Mouse (Mus musculus): ENCODE results near the gene Asb6. TPM values are rescaled to one million over a fixed set of nuclear protein-coding genes. Genes with fewer than 3 reads are reported as not detected.

Asb6 gene
- total and polyA plus RNA-seq, 3 experiments = 21.9 to 30.0 (median 23.7) TPM

DNA sequence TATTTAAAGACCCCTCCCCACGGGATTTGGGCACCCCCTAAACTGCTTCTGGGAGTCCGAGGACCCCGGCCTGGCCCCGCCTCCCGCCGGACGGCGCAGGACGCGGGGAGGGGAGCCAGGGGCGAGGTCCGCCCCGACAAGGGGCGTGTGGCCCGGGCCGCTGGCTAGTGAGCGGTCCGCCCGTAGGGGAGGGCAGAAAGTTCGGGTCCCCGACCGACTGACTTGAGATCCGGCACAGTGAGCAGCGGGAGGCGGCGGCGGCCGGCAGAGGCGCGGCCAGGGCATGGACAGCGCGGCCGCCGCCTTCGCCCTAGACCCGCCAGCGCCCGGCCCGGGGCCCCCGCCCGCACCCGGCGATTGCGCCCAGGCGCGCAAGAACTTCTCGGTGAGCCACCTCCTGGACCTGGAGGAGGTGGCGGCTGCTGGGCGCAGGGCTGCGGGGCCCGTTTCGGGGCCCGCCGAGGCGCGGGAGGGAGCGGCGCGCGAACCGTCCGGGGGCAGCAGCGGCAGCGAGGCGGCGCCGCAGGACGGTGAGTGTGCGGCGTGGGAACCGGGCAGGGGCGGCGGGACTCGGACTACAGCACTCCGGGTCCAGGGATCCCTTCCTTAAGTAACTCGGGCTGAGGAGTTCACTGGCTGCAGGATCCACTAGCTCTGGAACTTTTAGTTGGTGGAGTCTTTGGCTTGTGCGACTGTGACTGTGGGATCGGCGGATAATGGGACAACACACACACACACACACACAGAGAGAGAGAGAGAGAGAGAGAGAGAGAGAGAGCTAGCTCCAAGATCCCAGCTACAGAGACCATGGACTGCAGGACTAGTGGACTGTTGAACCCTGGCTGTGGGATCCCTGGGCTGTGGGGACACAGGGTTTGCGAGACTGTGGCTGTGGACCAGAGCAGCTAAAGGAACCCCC is 15.3 kb upstream of the Asb6 start:
- dilution Hi-C loops (cut with MboI; ENCODE audit: extremely low pct_ligation_motif_present, extremely low pct_unique_long_range_greater_than_20kb, low sequenced_read_pairs) = no loop called here
- no peak overlapping the region for H3K9ac ChIP-seq (ENCODE audit: insufficient read depth, low read depth)
- no peak overlapping the region for H3K4me3 ChIP-seq (replicated peaks in 1 of 3; ENCODE audit: low read depth in 2 of 3, low read length in 2 of 3, poor library complexity in 1 of 3)

DNA sequence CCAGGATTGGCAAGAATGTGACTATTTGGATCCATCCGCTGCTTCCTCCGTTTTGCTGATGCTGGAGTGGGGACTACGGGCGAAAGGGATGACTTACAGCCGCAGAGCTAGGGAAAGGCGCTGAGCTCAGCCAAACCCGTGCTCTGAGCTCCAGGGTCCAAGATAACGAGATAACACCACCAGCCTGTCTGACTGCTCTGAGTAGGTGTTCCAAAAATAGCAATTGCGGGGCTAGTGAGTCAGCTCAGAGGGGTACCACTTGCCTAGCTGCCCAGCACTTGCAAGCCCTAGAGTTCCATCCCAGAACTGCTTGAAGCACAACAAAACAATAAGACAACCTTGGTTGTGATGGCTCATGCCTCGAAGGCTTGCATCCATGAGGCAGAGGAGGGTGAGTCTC is 12.5 kb upstream of the Asb6 start:
- Histone ChIP-seq H3K27ac (ENCODE audit: insufficient read depth, low read depth) (no peak overlapping the region), H3K36me3 (replicated peaks in 1 of 2; ENCODE audit: control insufficient read depth in 1 of 2, insufficient read depth in 1 of 2, low read length in 1 of 2) (no peaks in the 10 kb centered on the region), H3K9ac (ENCODE audit: insufficient read depth, low read depth) (no peak overlapping the region), H3K9me3 (replicated peaks; ENCODE audit: low read length) (no peaks in the 10 kb centered on the region), H3K79me2 (replicated peaks; ENCODE audit: control insufficient read depth, extremely low read depth, insufficient read depth, poor library complexity, severe bottlenecking) (no peaks in the 10 kb centered on the region), H3K4me3 (replicated peaks in 1 of 3; ENCODE audit: low read depth in 2 of 3, low read length in 2 of 3, poor library complexity in 1 of 3) (no peak overlapping the region), H3K4me2 (ENCODE audit: insufficient read depth, low read depth, poor library complexity, severe bottlenecking) (no peak overlapping the region), H3K27me3 (replicated peaks) (peaks cover 80% of the 10 kb centered on the region), H3K4me1 (ENCODE audit: control insufficient read depth in 1 of 2, insufficient read depth in 2 of 2) (no peaks in the 10 kb centered on the region)
- dilution Hi-C loops (cut with MboI; ENCODE audit: extremely low pct_ligation_motif_present, extremely low pct_unique_long_range_greater_than_20kb, low sequenced_read_pairs) (no loop called here), in situ Hi-C loops (cut with MboI; ENCODE audit: low pct_ligation_motif_present, low pct_unique_long_range_greater_than_20kb, low sequenced_read_pairs) (no loop called here)
- TF ChIP-seq SMC3 (IDR thresholded peaks at IDR 0.05; ENCODE audit: low read depth, low read length) = no peak
- no peak for TF ChIP-seq BHLHE40 (IDR thresholded peaks at IDR 0.05; ENCODE audit: low read depth, low read length)
- no peak for TF ChIP-seq NELFE (IDR thresholded peaks at IDR 0.05; ENCODE audit: low read depth, low read length)
- TF ChIP-seq USF2 (conservative IDR thresholded peaks at IDR 0.05; ENCODE audit: low read depth, low read length) = no peak
- TF ChIP-seq RCOR1 (conservative IDR thresholded peaks at IDR 0.05; ENCODE audit: low read depth, low read length) = no peak
- TF ChIP-seq ETS1 (conservative IDR thresholded peaks at IDR 0.05; ENCODE audit: low read depth, low read length) = no peak
- no peak for TF ChIP-seq POLR2AphosphoS2 (IDR thresholded peaks at IDR 0.05; ENCODE audit: low read depth, low read length)
- TF ChIP-seq RAD21 (IDR thresholded peaks at IDR 0.05; ENCODE audit: low read depth, low read length) = no peak
- no peak for TF ChIP-seq MYC (IDR thresholded peaks at IDR 0.05; ENCODE audit: low read depth, low read length)
- TF ChIP-seq ZC3H11A (IDR thresholded peaks at IDR 0.05; ENCODE audit: low read depth, low read length) = no peak
- no peak for TF ChIP-seq MAZ (IDR thresholded peaks at IDR 0.05; ENCODE audit: low read depth, low read length)
- no peak for TF ChIP-seq NRF1 (IDR thresholded peaks at IDR 0.05; ENCODE audit: low read depth, low read length)
- no peak for TF ChIP-seq PAX5 (IDR thresholded peaks at IDR 0.05; ENCODE audit: low read length)
- TF ChIP-seq JUND (conservative IDR thresholded peaks at IDR 0.05; ENCODE audit: low read depth, low read length) = no peak
- no peak for DNase-seq (ENCODE audit: extremely low read depth)

More for the DNA sequence above, 15.3 kb upstream of the Asb6 start:
- in situ Hi-C loops (cut with MboI; ENCODE audit: low pct_ligation_motif_present, low pct_unique_long_range_greater_than_20kb, low sequenced_read_pairs) = no loop called here
- Histone ChIP-seq H3K27me3 (replicated peaks) (peaks cover 82% of the 10 kb centered on the region), H3K27ac (ENCODE audit: insufficient read depth, low read depth) (no peak overlapping the region), H3K4me1 (ENCODE audit: control insufficient read depth in 1 of 2, insufficient read depth in 2 of 2) (no peaks in the 10 kb centered on the region), H3K36me3 (replicated peaks in 1 of 2; ENCODE audit: control insufficient read depth in 1 of 2, insufficient read depth in 1 of 2, low read length in 1 of 2) (no peaks in the 10 kb centered on the region), H3K9me3 (replicated peaks; ENCODE audit: low read length) (no peaks in the 10 kb centered on the region), H3K79me2 (replicated peaks; ENCODE audit: control insufficient read depth, extremely low read depth, insufficient read depth, poor library complexity, severe bottlenecking) (no peaks in the 10 kb centered on the region), H3K4me2 (ENCODE audit: insufficient read depth, low read depth, poor library complexity, severe bottlenecking) (no peak overlapping the region)
- TF ChIP-seq RCOR1 (conservative IDR thresholded peaks at IDR 0.05; ENCODE audit: low read depth, low read length) (no peak), UBTF (IDR thresholded peaks at IDR 0.05; ENCODE audit: low read depth, low read length) (no peak), CHD2 (IDR thresholded peaks at IDR 0.05; ENCODE audit: low read length) (no peak)
- DNase-seq (ENCODE audit: extremely low read depth) = no peak
